Mouse (Mus musculus) embryonic fibroblast, embryonic 13.5 days (primary cell): ENCODE measurements around the gene Slc29a3. TPM values are rescaled to one million over a fixed set of nuclear protein-coding genes. Genes with fewer than 3 reads are reported as not detected.
"Not testable (repeated sequence)": the region's sequence is repeated elsewhere in the genome, so short reads cannot be mapped to it uniquely, and the experiment has no call there.

ENCODE experiments used
- H3K27ac ChIP-seq: 2 replicates; pipeline ENCODE4 v1.5.1; 2012; ENCODE audit warnings: low read length, control low read depth, inconsistent platforms; ENCODE audit not compliant: insufficient read depth
- H3K4me1 ChIP-seq: 2 replicates; pipeline ENCODE4 v1.6.1; 2011; ENCODE audit warnings: low read length; ENCODE audit not compliant: control insufficient read depth, insufficient read depth
- H3K4me3 ChIP-seq: 2 replicates; pipeline ENCODE4 v1.5.1; 2011; ENCODE audit warnings: mild to moderate bottlenecking, control low read depth, low read length; ENCODE audit not compliant: insufficient read depth
- CTCF ChIP-seq: IDR thresholded peaks from 2 replicates; pipeline ENCODE4 v1.5.1; 2011; ENCODE audit warnings: mild to moderate bottlenecking, control low read depth, low read length, moderate library complexity, borderline replicate concordance; ENCODE audit not compliant: insufficient read depth
- POLR2A ChIP-seq: IDR thresholded peaks from 2 replicates; pipeline ENCODE4 v1.6.1; 2011; ENCODE audit warnings: low read depth, mild to moderate bottlenecking, control low read depth, low read length, moderate library complexity
- polyA plus RNA-seq: library from polyadenylated mRNA; stranded (reverse); fragments of >200 nt; gene quantifications from 2 replicates; pipeline ENCODE4 v1.2.4, GENCODE M21; 2011; ENCODE audit warnings: low read depth; ENCODE audit not compliant: missing spikeins, insufficient read length

Gene Slc29a3
- polyA plus RNA-seq, 1 experiment = 23.5 TPM

GRCm38 (mm10) chr10:60742942-60743341 is 9.7 kb downstream of the Slc29a3 start:
- Histone ChIP-seq H3K4me3 (no peak overlapping the region), H3K27ac (no peak overlapping the region), H3K4me1 (no peaks in the 10 kb centered on the region)
- no peak for TF ChIP-seq POLR2A
- no peak for TF ChIP-seq CTCF

- H3K27ac ChIP-seq, H3K4me3 ChIP-seq, H3K4me1 ChIP-seq: not testable (repeated sequence)
Measured at GRCm38 (mm10) chr10:60742296-60742695, 10.3 kb downstream of the Slc29a3 start.

- TF ChIP-seq CTCF (no peak), POLR2A (no peak)
- Histone ChIP-seq H3K4me3 (no peak overlapping the region), H3K27ac (no peak overlapping the region), H3K4me1 (no peaks in the 10 kb centered on the region)
Measured at GRCm38 (mm10) chr10:60741435-60741834, 11.2 kb downstream of the Slc29a3 start.

GRCm38 (mm10) chr10:60739619-60740363 is 12.8 kb downstream of the Slc29a3 start:
- Histone ChIP-seq H3K4me1 (no peaks in the 10 kb centered on the region), H3K4me3 (no peak overlapping the region), H3K27ac (no peak overlapping the region)
- TF ChIP-seq CTCF (no peak), POLR2A (no peak)

- Histone ChIP-seq H3K4me1 (no peaks in the 10 kb centered on the region), H3K27ac (no peak overlapping the region), H3K4me3 (no peak overlapping the region)
- TF ChIP-seq POLR2A (no peak), CTCF (no peak)
Measured at GRCm38 (mm10) chr10:60737886-60738640, 14.5 kb downstream of the Slc29a3 start.

GRCm38 (mm10) chr10:60737169-60737728 is 15.3 kb downstream of the Slc29a3 start:
- Histone ChIP-seq H3K4me3 (no peak overlapping the region), H3K27ac (no peak overlapping the region), H3K4me1 (no peaks in the 10 kb centered on the region)
- TF ChIP-seq CTCF (no peak), POLR2A (no peak)

GRCm38 (mm10) chr10:60735737-60736136 is 16.9 kb downstream of the Slc29a3 start:
- Histone ChIP-seq H3K4me3 (no peak overlapping the region), H3K27ac (no peak overlapping the region)

GRCm38 (mm10) chr10:60733471-60733870 is 19.1 kb downstream of the Slc29a3 start:
- H3K4me3 ChIP-seq = no peak overlapping the region
- no peak overlapping the region for H3K27ac ChIP-seq
- TF ChIP-seq POLR2A (no peak), CTCF (no peak)
- H3K4me1 ChIP-seq = no peaks in the 10 kb centered on the region

More at GRCm38 (mm10) chr10:60735737-60736136, 16.9 kb downstream of the Slc29a3 start:
- TF ChIP-seq POLR2A (no peak), CTCF (no peak)
- H3K4me1 ChIP-seq = no peaks in the 10 kb centered on the region

- no peak for TF ChIP-seq POLR2A
- no peak for TF ChIP-seq CTCF
- Histone ChIP-seq H3K27ac (no peak overlapping the region), H3K4me1 (no peaks in the 10 kb centered on the region), H3K4me3 (no peak overlapping the region)
Measured at GRCm38 (mm10) chr10:60732397-60732861, 20.2 kb downstream of the Slc29a3 start.

- TF ChIP-seq CTCF (no peak), POLR2A (no peak)
- no peaks in the 10 kb centered on the region for H3K4me1 ChIP-seq
- no peak overlapping the region for H3K4me3 ChIP-seq
- H3K27ac ChIP-seq = no peak overlapping the region
Measured at GRCm38 (mm10) chr10:60731742-60732141, 20.9 kb downstream of the Slc29a3 start.
